Mouse (Mus musculus) CH12.LX (cell line): ENCODE measurements at regions not wholly inside any gene's neighbourhood (a gene's known extent, or its start where the extent isn't known, plus 50 kb on each side); places are given as distances from the start of the nearest gene placed in this dataset.

ENCODE experiments used
- DNase-seq: peaks from one replicate; pipeline ENCODE4 v3.0.0-alpha.2; 2013; ENCODE audit errors: extremely low read depth
- H3K27ac ChIP-seq: 2 replicates; pipeline ENCODE4 v1.5.1; 2012; ENCODE audit warnings: low read depth, mild to moderate bottlenecking, control low read depth, moderate library complexity; ENCODE audit not compliant: insufficient read depth
- H3K27me3 ChIP-seq: replicated peaks from 2 replicates; pipeline ENCODE3; 2012; ENCODE audit warnings: inconsistent platforms
- H3K36me3 ChIP-seq, 2 experiments: replicated peaks in 1 of 2; 2 replicates each; pipeline versions ENCODE3 to v1.6.1; 2012; ENCODE audit warnings: inconsistent platforms in 1 of 2, low read length in 1 of 2, mild to moderate bottlenecking in 1 of 2, mixed read lengths in 1 of 2, moderate library complexity in 1 of 2; ENCODE audit not compliant: control insufficient read depth in 1 of 2, insufficient read depth in 1 of 2
- H3K4me1 ChIP-seq, 2 experiments: 2 replicates each; pipeline ENCODE4 v1.6.1; 2012; ENCODE audit warnings: inconsistent platforms in 1 of 2, moderate library complexity in 1 of 2; ENCODE audit not compliant: insufficient read depth in 2 of 2, control insufficient read depth in 1 of 2
- H3K4me2 ChIP-seq: 2 replicates; pipeline ENCODE4 v1.6.1; 2012; ENCODE audit warnings: low read depth, mild to moderate bottlenecking, control low read depth; ENCODE audit not compliant: poor library complexity, insufficient read depth, severe bottlenecking
- H3K4me3 ChIP-seq, 3 experiments: fragments of 150-350 bp in 1 of 3; sonication (generic) in 1 of 3; replicated peaks in 1 of 3; 2 replicates each; pipeline versions ENCODE3 to v1.5.1; 2011 to 2012; ENCODE audit warnings: low read depth in 2 of 3, low read length in 2 of 3, mild to moderate bottlenecking in 2 of 3, moderate library complexity in 2 of 3, control low read depth in 1 of 3, improper control_type of control experiment in 1 of 3, inconsistent platforms in 1 of 3, mixed read lengths in 1 of 3; ENCODE audit not compliant: poor library complexity in 1 of 3
- H3K79me2 ChIP-seq: replicated peaks from 2 replicates; pipeline ENCODE4 v1.6.1; 2012; ENCODE audit warnings: mild to moderate bottlenecking, moderate library complexity; ENCODE audit not compliant: control insufficient read depth, poor library complexity, insufficient read depth, severe bottlenecking; ENCODE audit errors: extremely low read depth
- H3K9ac ChIP-seq: 2 replicates; pipeline ENCODE4 v1.6.1; 2012; ENCODE audit warnings: low read depth, mild to moderate bottlenecking, control low read depth, moderate library complexity; ENCODE audit not compliant: insufficient read depth
- H3K9me3 ChIP-seq: replicated peaks from 2 replicates; pipeline ENCODE3; 2012; ENCODE audit warnings: low read length, inconsistent platforms, mixed read lengths
- BHLHE40 ChIP-seq: IDR thresholded peaks from 2 replicates; pipeline ENCODE4 v1.6.1; 2011; ENCODE audit warnings: mild to moderate bottlenecking, low read depth, low read length, improper control_type of control experiment
- CHD2 ChIP-seq: IDR thresholded peaks from 2 replicates; pipeline ENCODE4 v1.6.1; 2011; ENCODE audit warnings: low read length, improper control_type of control experiment
- CTCF ChIP-seq, 2 experiments: IDR thresholded peaks in 1 of 2; conservative IDR thresholded peaks in 1 of 2; 2 replicates each; pipeline ENCODE4 v1.5.1; 2011 to 2012; ENCODE audit warnings: low read depth in 2 of 2, low read length in 2 of 2, improper control_type of control experiment in 1 of 2, inconsistent platforms in 1 of 2, mild to moderate bottlenecking in 1 of 2, moderate library complexity in 1 of 2
- E2F4 ChIP-seq: IDR thresholded peaks from 2 replicates; pipeline ENCODE4 v1.6.1; 2011; ENCODE audit warnings: low read depth, low read length, improper control_type of control experiment; ENCODE audit not compliant: insufficient replicate concordance
- EP300 ChIP-seq: IDR thresholded peaks from 2 replicates; pipeline ENCODE4 v1.6.1; 2011; ENCODE audit warnings: low read length, improper control_type of control experiment
- ETS1 ChIP-seq: conservative IDR thresholded peaks from 2 replicates; pipeline ENCODE4 v1.6.1; 2012; ENCODE audit warnings: low read depth, mild to moderate bottlenecking, inconsistent platforms, low read length, improper control_type of control experiment, moderate library complexity
- GABPA ChIP-seq: IDR thresholded peaks from 2 replicates; pipeline ENCODE4 v1.6.1; 2012; ENCODE audit warnings: low read depth, low read length, improper control_type of control experiment, inconsistent platforms; ENCODE audit not compliant: insufficient replicate concordance
- HCFC1 ChIP-seq: IDR thresholded peaks from 2 replicates; pipeline ENCODE4 v1.6.1; 2012; ENCODE audit warnings: low read depth, mild to moderate bottlenecking, inconsistent platforms, low read length, improper control_type of control experiment
- IRF4 ChIP-seq: IDR thresholded peaks from 2 replicates; pipeline ENCODE4 v1.6.1; 2014; ENCODE audit warnings: low read depth, mild to moderate bottlenecking, inconsistent platforms, low read length, improper control_type of control experiment
- JUN ChIP-seq: IDR thresholded peaks from 2 replicates; pipeline ENCODE4 v1.6.1; 2011; ENCODE audit warnings: low read depth, mild to moderate bottlenecking, low read length, improper control_type of control experiment, moderate library complexity; ENCODE audit not compliant: insufficient read depth
- MAFK ChIP-seq: IDR thresholded peaks from 2 replicates; pipeline ENCODE4 v1.6.1; 2011; ENCODE audit warnings: low read length, improper control_type of control experiment; ENCODE audit not compliant: insufficient replicate concordance
- MAX ChIP-seq: IDR thresholded peaks from 2 replicates; pipeline ENCODE4 v1.6.1; 2011; ENCODE audit warnings: low read length, improper control_type of control experiment
- MEF2A ChIP-seq: IDR thresholded peaks from 2 replicates; pipeline ENCODE4 v1.6.1; 2014; ENCODE audit warnings: low read depth, mild to moderate bottlenecking, inconsistent platforms, low read length, improper control_type of control experiment, borderline replicate concordance
- MXI1 ChIP-seq: IDR thresholded peaks from 2 replicates; pipeline ENCODE4 v1.6.1; 2011; ENCODE audit warnings: mild to moderate bottlenecking, low read depth, low read length, improper control_type of control experiment
- POLR2A ChIP-seq: IDR thresholded peaks from 2 replicates; pipeline ENCODE4 v1.6.1; 2011; ENCODE audit warnings: low read depth, mild to moderate bottlenecking, improper control_type of control experiment, low read length
- POLR2AphosphoS2 ChIP-seq: IDR thresholded peaks from 2 replicates; pipeline ENCODE4 v1.6.1; 2011; ENCODE audit warnings: low read depth, low read length, improper control_type of control experiment
- RAD21 ChIP-seq: IDR thresholded peaks from 2 replicates; pipeline ENCODE4 v1.6.1; 2011; ENCODE audit warnings: low read depth, mild to moderate bottlenecking, low read length, improper control_type of control experiment, moderate library complexity
- USF1 ChIP-seq: IDR thresholded peaks from 2 replicates; pipeline ENCODE4 v1.6.1; 2014; ENCODE audit warnings: low read depth, mild to moderate bottlenecking, inconsistent platforms, low read length, improper control_type of control experiment
- ZKSCAN1 ChIP-seq: IDR thresholded peaks from 2 replicates; pipeline ENCODE4 v1.6.1; 2012; ENCODE audit warnings: low read depth, inconsistent platforms, low read length, improper control_type of control experiment, borderline replicate concordance
- ZNF384 ChIP-seq: IDR thresholded peaks from 2 replicates; pipeline ENCODE4 v1.6.1; 2012; ENCODE audit warnings: low read depth, low read length, improper control_type of control experiment, inconsistent platforms
- dilution Hi-C: fragments of 300-500 bp; cut with MboI; formaldehyde crosslinking; loops from 2 replicates; pipeline ENCODE4 v1.14.3; 2020; ENCODE audit warnings: low sequenced_read_pairs; ENCODE audit not compliant: extremely low pct_unique_long_range_greater_than_20kb, extremely low pct_ligation_motif_present
- in situ Hi-C: fragments of 300-500 bp; cut with MboI; formaldehyde crosslinking; loops from 3 replicates; pipeline ENCODE4 v1.14.3; 2019; ENCODE audit warnings: low sequenced_read_pairs, low pct_ligation_motif_present, low pct_unique_long_range_greater_than_20kb, mixed read lengths

DNA sequence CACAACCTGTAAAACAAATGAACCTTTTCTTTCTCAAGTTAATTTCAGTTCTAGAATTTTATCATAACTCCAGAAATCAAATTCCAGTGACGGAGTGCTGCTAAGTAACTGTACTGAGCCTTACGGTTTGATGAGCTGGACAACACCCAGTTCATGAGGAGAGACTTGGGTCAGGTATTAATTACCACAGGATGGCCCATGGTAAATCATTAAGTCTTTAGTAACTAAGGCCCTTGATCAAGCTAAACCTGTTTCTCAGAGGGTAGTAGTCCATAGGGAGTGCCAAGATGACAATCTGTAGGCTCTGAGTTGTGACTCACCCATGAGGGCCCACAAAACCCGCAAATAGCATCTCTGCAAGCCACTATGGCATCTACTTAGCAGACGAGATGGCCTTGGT lies 101.1 kb upstream of the Arhgap5 start:
- no peak for DNase-seq
- Histone ChIP-seq H3K9ac (no peak overlapping the region), H3K27me3 (no peaks in the 10 kb centered on the region), H3K4me3 (no peak overlapping the region), H3K79me2 (no peaks in the 10 kb centered on the region), H3K36me3 (no peaks in the 10 kb centered on the region), H3K4me2 (no peak overlapping the region), H3K27ac (no peak overlapping the region), H3K9me3 (no peaks in the 10 kb centered on the region), H3K4me1 (peaks cover 2 to 5% of the 10 kb centered on the region in 2 experiments; a peak in 3 of 4 replicates)
- in situ Hi-C loops, result no loop called here
- TF ChIP-seq MXI1 (no peak), POLR2AphosphoS2 (no peak), E2F4 (no peak), CTCF (conservative IDR thresholded peaks at IDR 0.05 in 1 of 2, IDR thresholded peaks at IDR 0.05 in 1 of 2; ENCODE audit: low read depth in 2 of 2, low read length in 2 of 2) (no peak), USF1 (no peak), IRF4 (no peak), POLR2A (no peak), EP300 (no peak), MEF2A (no peak), MAX (no peak), BHLHE40 (no peak), JUN (no peak), ETS1 (no peak), ZNF384 (no peak), MAFK (no peak), ZKSCAN1 (no peak), HCFC1 (no peak), RAD21 (no peak)
- dilution Hi-C loops, result no loop called here

DNA sequence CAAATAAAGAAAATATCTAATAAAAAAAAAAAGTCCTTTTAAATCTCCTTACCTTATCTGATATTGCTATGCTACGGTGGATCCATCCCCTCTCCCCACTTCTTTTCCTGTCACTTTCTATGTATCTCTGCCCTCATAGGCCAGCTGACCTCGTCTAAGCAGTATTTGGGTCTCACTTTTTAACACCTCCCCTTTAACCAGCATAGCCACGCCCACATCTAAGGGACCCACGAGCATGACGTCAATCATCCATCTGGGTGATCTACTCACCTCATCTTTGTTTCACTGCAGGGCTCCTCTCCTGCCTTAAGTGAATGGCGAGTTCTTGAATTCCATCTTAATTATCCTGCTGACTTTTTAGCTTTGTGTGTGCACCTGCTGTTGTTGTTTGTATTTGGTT lies 97.4 kb upstream of the Arhgap5 start:
- DNase-seq, result no peak
- Histone ChIP-seq H3K79me2 (no peaks in the 10 kb centered on the region), H3K27me3 (no peaks in the 10 kb centered on the region), H3K9ac (no peak overlapping the region), H3K36me3 (no peaks in the 10 kb centered on the region)
- TF ChIP-seq IRF4 (no peak), RAD21 (no peak), GABPA (no peak), CHD2 (no peak)
- TF ChIP-seq, all 38 proteins: peak for 0
- no peak overlapping the region for H3K4me3 ChIP-seq
- in situ Hi-C loops, result no loop called here
- 0 out of 4 replicates have a peak, but pooled peaks cover 0 to 2% of the 10 kb centered on the region in 2 experiments for H3K4me1 ChIP-seq
- peaks cover 2% of the 10 kb centered on the region for H3K9me3 ChIP-seq
- no peak overlapping the region for H3K4me2 ChIP-seq
- H3K27ac ChIP-seq, result no peak overlapping the region
- dilution Hi-C loops, result no loop called here
